Mouse (Mus musculus) midbrain, embryonic 12.5 days (tissue): ENCODE results near the gene St3gal2. TPM values are rescaled to one million over a fixed set of nuclear protein-coding genes. Genes with fewer than 3 reads are reported as not detected.
A peak's percentile ranks its signal among the peaks of the same experiment; 100 is the strongest.
"Not testable (repeated sequence)": the region's sequence is repeated elsewhere in the genome, so short reads cannot be mapped to it uniquely, and the experiment has no call there.

Experiments used
- ATAC-seq: fragments of 200-750 bp; cut with Nextera tagmentation; 2 replicates; pipeline ENCODE4 v1.8.0; 2017; ENCODE audit warnings: low read depth, moderate TSS enrichment, moderate library complexity; ENCODE audit not compliant: low FRiP score
- H3K27ac ChIP-seq: fragments of 300-500 bp; sonication (generic); replicated peaks from 2 replicates; pipeline ENCODE4 v1.5.1; 2016; ENCODE audit warnings: mild to moderate bottlenecking
- H3K27me3 ChIP-seq: fragments of 300-500 bp; sonication (generic); 2 replicates; pipeline ENCODE4 v1.6.1; 2016; ENCODE audit warnings: mild to moderate bottlenecking
- H3K36me3 ChIP-seq: fragments of 300-500 bp; sonication (generic); 2 replicates; pipeline ENCODE4 v1.6.1; 2016
- H3K4me1 ChIP-seq: fragments of 300-500 bp; sonication (generic); 2 replicates; pipeline ENCODE4 v1.6.1; 2016
- H3K4me2 ChIP-seq: fragments of 300-500 bp; sonication (generic); replicated peaks from 2 replicates; pipeline ENCODE4 v1.6.1; 2016; ENCODE audit warnings: mild to moderate bottlenecking, moderate library complexity
- H3K4me3 ChIP-seq: fragments of 300-500 bp; sonication (generic); 2 replicates; pipeline ENCODE4 v1.5.1; 2016; ENCODE audit warnings: mild to moderate bottlenecking
- H3K9ac ChIP-seq: fragments of 300-500 bp; sonication (generic); replicated peaks from 2 replicates; pipeline ENCODE4 v1.6.1; 2016; ENCODE audit warnings: mild to moderate bottlenecking, moderate library complexity
- H3K9me3 ChIP-seq: fragments of 300-500 bp; sonication (generic); 2 replicates; pipeline ENCODE4 v1.6.1; 2016; ENCODE audit warnings: mild to moderate bottlenecking
- WGBS: fragments of 180-500 bp; shearing (Covaris S2); methylation state at CpG from one replicate; pipeline ENCODE4 v1.1.7; 2016; 5-methylcytosine and 5-hydroxymethylcytosine counted together
- microRNA-seq: library from miRNA; unstranded; fragments of <30 nt; microRNA quantifications from one replicate; pipeline ENCODE4, GENCODE M21; 2017
- polyA plus RNA-seq: library from polyadenylated mRNA; unstranded; fragments of >200 nt; fragmentation: Nextera tagmentation; extraction: Ambion mirVana; gene quantifications from 2 replicates; pipeline ENCODE4 v1.2.1, GENCODE M21; 2016

Gene St3gal2
- polyA plus RNA-seq, 1 experiment from 2014 or later: 31.6 TPM

DNA sequence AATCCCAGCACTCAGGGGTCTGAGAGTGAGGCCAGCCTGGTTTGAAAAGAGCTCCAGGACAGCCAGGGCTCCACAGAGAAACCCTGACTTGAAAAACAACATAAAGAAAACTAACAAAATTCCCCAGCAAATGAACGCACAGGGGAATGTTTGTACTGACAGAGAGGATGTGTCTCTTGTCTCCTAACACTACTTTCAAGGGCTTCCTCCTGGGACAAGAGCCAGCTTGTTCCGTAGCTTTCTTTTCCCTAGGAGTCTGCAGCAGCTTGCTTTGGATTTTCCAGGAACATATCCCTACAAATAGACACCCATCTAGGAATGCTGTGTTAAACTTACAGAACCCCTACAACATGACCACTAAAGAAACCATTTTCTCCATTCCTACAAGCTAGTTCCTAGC, 58.3 kb downstream of the St3gal2 start:
- not testable (repeated sequence) for H3K4me2 ChIP-seq, H3K27ac ChIP-seq, H3K9ac ChIP-seq, H3K27me3 ChIP-seq, H3K4me1 ChIP-seq, H3K9me3 ChIP-seq, H3K4me3 ChIP-seq, ATAC-seq
- 81% methylated on average over 2 of the region's 2 CpGs for WGBS
- H3K36me3 ChIP-seq: peaks cover 66% of the 10 kb centered on the region

DNA sequence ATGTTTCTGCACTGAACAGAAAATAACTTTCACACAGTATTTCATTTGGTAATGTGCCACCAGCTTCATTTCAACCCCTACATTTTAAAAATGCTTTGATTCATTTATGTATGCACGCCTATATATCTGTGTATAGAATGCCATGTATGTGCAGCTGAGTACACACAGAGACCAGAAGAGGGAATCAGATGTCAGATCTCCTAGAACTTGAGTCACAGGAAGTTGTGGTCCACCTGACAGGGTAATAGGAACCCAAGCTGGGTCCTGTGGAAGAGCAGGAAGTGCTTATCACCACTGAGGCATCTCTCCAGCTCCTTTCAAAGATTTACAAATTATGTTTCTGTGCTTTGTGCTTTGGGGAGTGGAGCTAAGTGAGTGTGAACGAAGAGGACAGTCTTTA, 61.6 kb downstream of the St3gal2 start:
- WGBS: 79% methylated on average over 2 of the region's 2 CpGs
- Histone ChIP-seq H3K27me3 (no peaks in the 10 kb centered on the region), H3K9me3 (no peaks in the 10 kb centered on the region), H3K36me3 (peaks cover 77% of the 10 kb centered on the region), H3K27ac (no peak overlapping the region), H3K9ac (no peak overlapping the region), H3K4me3 (no peak overlapping the region), H3K4me1 (no peaks in the 10 kb centered on the region), H3K4me2 (no peak overlapping the region)
- no peak for ATAC-seq

DNA sequence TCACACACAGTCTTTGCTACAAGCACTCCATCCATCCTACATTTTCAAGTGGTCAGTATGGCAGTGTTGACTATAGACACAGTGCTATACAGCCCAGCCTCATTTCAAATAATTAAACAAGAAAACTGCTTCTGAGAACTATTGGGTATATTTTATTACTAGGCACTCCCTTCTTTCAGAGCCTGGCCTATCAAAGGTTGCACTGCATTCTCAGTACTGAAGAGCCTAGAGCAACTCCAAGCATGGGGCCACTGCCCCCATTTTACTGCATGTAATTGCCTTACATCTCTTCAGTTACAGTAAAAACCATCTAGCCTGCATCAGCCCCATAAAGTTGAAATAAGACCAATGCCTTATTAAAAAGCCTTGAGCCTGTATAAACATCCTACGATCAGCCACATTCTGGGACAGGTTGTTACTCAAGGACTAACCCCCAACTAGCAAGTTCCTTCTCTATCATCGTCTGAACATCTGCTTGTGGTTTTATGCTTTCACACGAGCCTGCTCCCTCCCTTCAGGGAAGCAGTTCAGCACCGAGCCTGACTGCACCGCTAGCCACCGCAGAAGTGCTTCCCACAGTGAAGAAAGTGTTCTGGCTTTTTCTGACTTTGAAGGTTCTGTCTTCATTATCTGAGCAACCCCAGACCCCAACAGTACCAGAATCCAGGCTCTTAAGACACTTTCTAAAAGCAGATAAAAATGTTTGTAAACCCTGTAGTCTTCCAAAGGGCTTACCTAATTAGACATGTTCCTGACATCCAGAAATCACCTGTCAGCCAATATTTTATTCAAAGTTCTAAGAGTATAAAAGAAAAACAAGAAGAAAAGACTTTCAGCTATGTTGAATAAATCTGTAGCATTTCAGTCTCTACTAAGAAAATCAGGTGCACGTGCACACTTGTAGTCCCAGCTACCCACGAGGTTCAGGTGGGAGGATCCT, 68.4 kb downstream of the St3gal2 start:
- Histone ChIP-seq H3K9ac (no peak overlapping the region), H3K27me3 (no peaks in the 10 kb centered on the region), H3K4me1 (no peaks in the 10 kb centered on the region), H3K4me3 (no peak overlapping the region), H3K27ac (no peak overlapping the region), H3K36me3 (peaks cover 88% of the 10 kb centered on the region), H3K4me2 (no peak overlapping the region), H3K9me3 (no peaks in the 10 kb centered on the region)
- ATAC-seq: no peak
- WGBS: 94% methylated on average over 8 of the region's 8 CpGs

DNA sequence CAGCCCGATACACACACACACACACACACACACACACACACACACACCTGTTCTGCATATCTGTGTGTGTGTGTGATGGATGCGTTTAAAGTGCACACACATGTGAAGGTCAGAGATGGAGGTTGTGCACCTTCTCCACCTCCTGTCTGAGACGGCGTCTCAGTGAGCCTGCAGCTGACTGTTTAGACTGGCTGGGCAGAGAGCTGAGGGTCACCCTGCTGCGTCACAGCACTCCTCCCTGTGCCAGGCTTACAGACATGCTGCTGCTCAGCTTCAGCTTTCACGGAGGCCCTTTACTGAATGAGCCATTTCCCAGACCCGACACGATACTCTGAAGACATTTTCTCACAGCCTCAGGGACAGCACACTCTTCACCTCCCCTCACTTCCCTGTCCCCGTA, 70.3 kb downstream of the St3gal2 start:
- Histone ChIP-seq H3K4me3 (no peak overlapping the region), H3K27ac (no peak overlapping the region), H3K9me3 (no peaks in the 10 kb centered on the region), H3K9ac (no peak overlapping the region), H3K27me3 (no peaks in the 10 kb centered on the region), H3K4me2 (no peak overlapping the region), H3K36me3 (peaks cover 82% of the 10 kb centered on the region), H3K4me1 (no peaks in the 10 kb centered on the region)
- WGBS: 95% methylated on average over 9 of the region's 9 CpGs
- no peak for ATAC-seq

DNA sequence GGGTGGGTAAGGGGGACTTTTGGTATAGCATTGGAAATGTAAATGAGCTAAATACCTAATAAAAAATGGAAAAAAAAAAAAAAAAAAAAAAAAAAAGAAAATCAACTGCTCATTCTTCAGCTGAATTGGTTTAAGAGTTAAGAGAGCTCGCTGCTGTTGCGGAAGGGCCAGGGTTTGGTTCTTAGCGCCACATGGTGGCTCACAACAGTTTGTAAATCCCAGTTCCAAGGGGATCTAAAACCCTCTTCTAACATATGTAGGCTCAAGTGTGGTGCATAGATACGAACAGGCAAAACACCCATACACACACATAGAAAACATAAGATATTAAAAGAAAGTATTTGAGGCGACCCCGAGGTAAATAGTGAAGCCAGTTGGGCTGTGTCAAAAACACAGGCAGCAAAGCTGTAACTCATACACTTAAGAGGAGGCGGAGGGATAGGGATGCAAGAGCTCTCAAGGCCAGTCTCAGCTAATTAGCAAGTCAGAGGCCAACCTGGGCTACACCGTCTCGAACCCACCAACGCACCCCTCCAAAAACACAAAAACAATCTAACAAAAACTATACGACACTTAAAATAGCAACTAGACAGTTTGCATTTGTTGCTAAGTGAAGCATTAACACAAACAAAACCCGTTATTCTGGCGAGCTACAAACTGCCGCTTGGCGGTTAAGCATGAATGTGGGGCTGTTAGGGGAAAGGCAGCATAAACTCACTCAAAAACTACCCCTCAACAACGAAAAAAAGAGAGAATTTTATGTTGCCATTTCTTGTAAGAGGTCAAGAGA, 77.1 kb downstream of the St3gal2 start:
- Histone ChIP-seq H3K4me2 (peak overlapping the region; percentile 72), H3K4me3 (peak overlapping the region; percentile 90), H3K27ac (peak overlapping the region; percentile 75; the same call in 1 of the 2 replicates), H3K9me3 (no peaks in the 10 kb centered on the region), H3K27me3 (no peaks in the 10 kb centered on the region), H3K4me1 (peaks cover 6% of the 10 kb centered on the region), H3K36me3 (peaks cover 22% of the 10 kb centered on the region), H3K9ac (peak overlapping the region; percentile 81)
- 40% methylated on average over 16 of the region's 16 CpGs for WGBS
- no peak for ATAC-seq

DNA sequence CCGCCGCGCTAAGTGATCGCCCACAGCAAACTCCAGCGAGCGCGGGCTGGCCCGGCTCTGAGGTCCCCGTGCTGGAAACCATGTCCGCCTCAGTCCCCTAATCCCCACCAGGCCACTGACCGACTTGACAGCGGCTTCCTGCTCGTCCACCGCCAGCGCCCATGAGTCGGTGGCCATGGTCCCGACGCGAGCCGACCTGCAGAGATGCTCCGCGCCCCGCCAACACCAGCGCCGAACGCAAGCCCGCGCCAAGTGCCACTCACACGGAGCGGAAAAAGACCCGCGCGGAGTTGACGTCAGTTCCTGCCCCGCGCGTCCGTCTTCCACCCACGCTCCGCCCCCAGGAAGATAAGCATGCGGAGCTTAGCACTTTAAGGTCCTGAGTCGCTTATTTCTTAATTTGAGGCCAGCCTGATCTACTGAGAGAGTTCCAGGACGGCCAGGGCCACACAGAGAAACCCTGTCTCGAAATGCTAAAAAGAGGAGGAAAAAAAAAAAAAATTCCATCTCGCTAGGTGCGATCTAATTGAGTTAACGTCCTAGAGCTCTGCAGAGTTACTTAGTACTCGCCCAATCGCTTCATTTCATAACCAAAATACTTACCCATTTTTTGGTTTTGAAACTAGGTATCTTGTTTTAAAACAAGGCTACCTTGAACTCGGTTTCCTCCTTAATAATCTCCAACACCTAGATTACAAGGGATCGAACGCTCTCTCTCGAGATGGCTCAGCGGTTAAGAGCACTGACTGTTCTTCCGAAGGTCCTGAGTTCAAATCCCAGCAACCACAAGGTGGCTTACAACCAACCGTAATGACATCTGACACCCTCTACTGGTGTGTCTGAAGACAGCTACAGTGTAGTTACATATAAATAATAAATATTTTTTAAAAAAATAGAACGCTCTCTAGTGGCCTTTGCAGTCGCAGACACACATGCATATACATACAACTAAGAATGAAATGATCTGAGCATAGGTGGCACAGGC, 78.1 kb downstream of the St3gal2 start, which contains the start of gene Ddx19a:
Gene Ddx19a, minus strand, starts transcription at position 254 of the 985 bp plus-strand sequence.
- H3K36me3 ChIP-seq: peaks cover 12% of the 10 kb centered on the region; the same call in 1 of the 2 replicates
- H3K4me3 ChIP-seq: peak within 1 kb of the TSS; percentile 90
- peaks cover 6% of the 10 kb centered on the region for H3K4me1 ChIP-seq
- H3K27me3 ChIP-seq: no peaks in the 10 kb centered on the region
- peak within 1 kb of the TSS; percentile 81 for H3K9ac ChIP-seq
- ATAC-seq: peak; percentile 94
- peak within 1 kb of the TSS; percentile 75 for H3K27ac ChIP-seq
- peak within 1 kb of the TSS; percentile 72 for H3K4me2 ChIP-seq
- WGBS: 4% methylated on average over 58 of the region's 58 CpGs
- H3K9me3 ChIP-seq: no peaks in the 10 kb centered on the region

DNA sequence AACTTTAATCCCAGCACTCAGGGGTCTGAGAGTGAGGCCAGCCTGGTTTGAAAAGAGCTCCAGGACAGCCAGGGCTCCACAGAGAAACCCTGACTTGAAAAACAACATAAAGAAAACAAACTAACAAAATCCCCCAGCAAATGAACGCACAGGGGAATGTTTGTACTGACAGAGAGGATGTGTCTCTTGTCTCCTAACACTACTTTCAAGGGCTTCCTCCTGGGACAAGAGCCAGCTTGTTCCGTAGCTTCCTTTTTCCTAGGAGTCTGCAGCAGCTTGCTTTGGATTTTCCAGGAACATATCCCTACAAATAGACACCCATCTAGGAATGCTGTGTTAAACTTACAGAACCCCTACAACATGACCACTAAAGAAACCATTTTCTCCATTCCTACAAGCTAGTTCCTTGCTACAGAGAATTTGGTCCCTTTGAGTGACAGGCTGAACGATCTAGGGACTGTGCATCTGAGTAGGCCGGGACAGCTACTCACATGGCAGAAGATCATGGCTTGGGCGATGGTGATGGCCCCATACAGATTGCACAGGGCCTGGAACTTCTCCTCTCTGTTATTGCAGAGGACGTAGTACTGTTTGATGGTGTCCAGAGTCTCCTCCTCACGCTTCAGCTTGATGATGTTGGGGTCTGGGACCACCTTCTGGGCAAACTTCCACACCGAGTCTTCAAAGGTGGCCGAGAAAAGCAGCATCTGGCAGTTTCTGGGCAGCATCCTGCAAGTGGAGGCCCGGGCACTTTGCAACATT, 90.7 kb downstream of the St3gal2 start:
- not testable (repeated sequence) for H3K4me2 ChIP-seq, H3K9me3 ChIP-seq, H3K27me3 ChIP-seq, H3K27ac ChIP-seq, ATAC-seq, H3K9ac ChIP-seq, H3K4me1 ChIP-seq, H3K4me3 ChIP-seq
- H3K36me3 ChIP-seq: peaks cover 41% of the 10 kb centered on the region
- whole genome bisulfite sequencing: 93% methylated on average over 9 of the region's 10 CpGs

Small RNA genes within 50 kb of the gene (microRNA-seq; reads per million reads assigned to microRNA genes)
- gene Mir3473d: 1.4 reads per million

Other genes with a start within 250 kb of the St3gal2 start
- gene Mtss1l, start 198.4 kb upstream of the St3gal2 start, polyA plus RNA-seq: 10.5 and 10.6 TPM in 2 replicates
- gene Il34, start 114.0 kb upstream of the St3gal2 start, polyA plus RNA-seq: 0.75 and 1.1 TPM in 2 replicates
- 69.3 and 74.3 TPM in 2 replicates for gene Cog4, start 73.3 kb upstream of the St3gal2 start, polyA plus RNA-seq
- gene Sf3b3, start 73.1 kb upstream of the St3gal2 start, polyA plus RNA-seq: 187 and 188 TPM in 2 replicates
- 10.5 and 11.2 TPM in 2 replicates for gene Fuk, start 17.4 kb upstream of the St3gal2 start, polyA plus RNA-seq
- 17.6 and 18.3 TPM in 2 replicates for gene Ddx19a, start 77.9 kb downstream of the St3gal2 start, polyA plus RNA-seq
- 11.1 and 11.3 TPM in 2 replicates for gene Ddx19b, start 111.8 kb downstream of the St3gal2 start, polyA plus RNA-seq
- gene Aars, start 113.2 kb downstream of the St3gal2 start, polyA plus RNA-seq: 81.5 and 82.0 TPM in 2 replicates
- 0.60 TPM in 1 of 2 replicates, not detected in the other for gene Exosc6, start 136.4 kb downstream of the St3gal2 start, polyA plus RNA-seq
- 0.56 and 0.63 TPM in 2 replicates for gene Clec18a, start 172.5 kb downstream of the St3gal2 start, polyA plus RNA-seq
- gene Pdpr, start 174.7 kb downstream of the St3gal2 start, polyA plus RNA-seq: 14.7 TPM in 2 replicates